ENCODE assay signal across 19 mouse cellular contexts in genomic region chr17:73163597-73163996, GRCm38 (mm10). TPM values are rescaled to one million over a fixed set of nuclear protein-coding genes. Genes with fewer than 3 reads are reported as not detected.
DNase-seq lines count a peak whose midpoint lies in the region; ATAC-seq and TF ChIP-seq lines count a peak whose summit lies in the region.
"Had no signal": no experiment of that assay in that cellular context is flagged by ENCODE, and none has a peak within 500 bp of the region (broad histone marks: within the 10 kb centered on the region; RNA-seq: fewer than 3 reads in every experiment).

No protein-coding gene starts in this region.

- H3K4me3 ChIP-seq in heart, embryonic 16.5 days (ENCODE audit: low read length), result no peak overlapping the region
- no peak overlapping the region for H3K4me3 ChIP-seq in bone marrow, adult 2 months (replicated peaks; ENCODE audit: control insufficient read depth, low read depth, low read length)
- H3K4me3 ChIP-seq in limb, embryonic 10.5 days, result no peak overlapping the region
- H3K4me3 ChIP-seq: forebrain, embryonic 15.5 days; heart, adult 2 months; hindbrain, embryonic 12.5 days; neural tube, embryonic 13.5 days had no signal

- H3K36me3 ChIP-seq in heart, embryonic 16.5 days (ENCODE audit: control insufficient read depth, insufficient read depth), result peaks cover 6% of the 10 kb centered on the region; the same call in 1 of the 2 replicates
- peaks cover 14% of the 10 kb centered on the region for H3K36me3 ChIP-seq in limb, embryonic 10.5 days
- H3K36me3 ChIP-seq: forebrain, embryonic 15.5 days; neural tube, embryonic 13.5 days had no signal

- H3K9ac ChIP-seq in heart, embryonic 16.5 days (ENCODE audit: low read length), result peak overlapping the region; percentile 36; the same call in 1 of the 2 replicates
- H3K9ac ChIP-seq: forebrain, embryonic 15.5 days; hindbrain, embryonic 12.5 days; neural tube, embryonic 13.5 days had no signal

- intact Hi-C loops in heart, postnatal 36 days (cut with DNase I), result no loop called here

- peak overlapping the region; percentile 34; the same call in 1 of the 2 replicates for H3K4me2 ChIP-seq in heart, embryonic 16.5 days (ENCODE audit: low read depth, low read length)
- H3K4me2 ChIP-seq: forebrain, embryonic 15.5 days; hindbrain, embryonic 12.5 days; neural tube, embryonic 13.5 days had no signal

- TF ChIP-seq POLR2A in bone marrow, adult 2 months (IDR thresholded peaks at IDR 0.05; ENCODE audit: borderline replicate concordance, control insufficient read depth, low read depth, low read length), result no peak

- peak overlapping the region; percentile 78 for H3K27ac ChIP-seq in heart, embryonic 16.5 days (ENCODE audit: low read length)
- peak overlapping the region; percentile 45; the same call in 1 of the 2 replicates for H3K27ac ChIP-seq in bone marrow, adult 2 months (ENCODE audit: control insufficient read depth, insufficient read depth, low read depth, low read length, poor library complexity)
- H3K27ac ChIP-seq in limb, embryonic 10.5 days, result no peak overlapping the region
- H3K27ac ChIP-seq: forebrain, embryonic 15.5 days; heart, adult 2 months; hindbrain, embryonic 12.5 days; neural tube, embryonic 13.5 days had no signal

- no peaks in the 10 kb centered on the region for H3K27me3 ChIP-seq in heart, embryonic 16.5 days (ENCODE audit: control insufficient read depth, insufficient read depth, low read length)
- no peaks in the 10 kb centered on the region for H3K27me3 ChIP-seq in limb, embryonic 10.5 days (ENCODE audit: low read depth, poor library complexity, severe bottlenecking)
- H3K27me3 ChIP-seq: forebrain, embryonic 15.5 days; hindbrain, embryonic 12.5 days; neural tube, embryonic 13.5 days had no signal

- DNase-seq in heart, postnatal 36 days, result no peak
- DNase-seq in CD4-positive helper T cell, adult 2 months (ENCODE audit: low read depth, low spot score), result peak; percentile 77
- DNase-seq in thymus, postnatal 14 days, result peak; percentile 60
- no peak for DNase-seq in limb, embryonic 10.5 days (ENCODE audit: low spot score)
- DNase-seq in testis, postnatal 10 days (ENCODE audit: low spot score), result no peak
- DNase-seq: adrenal gland, postnatal 36 days; cerebellum, postnatal 10 days; embryo, embryonic 11 days; heart, adult 2 months; kidney, adult 2 months; kidney, postnatal 25 days; layer of hippocampus, adult 9-11 months; liver; lung, adult 2 months had no signal

- H3K9me3 ChIP-seq in heart, embryonic 16.5 days (replicated peaks; ENCODE audit: control insufficient read depth, low read length), result no peaks in the 10 kb centered on the region
- no peaks in the 10 kb centered on the region for H3K9me3 ChIP-seq in limb, embryonic 10.5 days (replicated peaks)
- H3K9me3 ChIP-seq: forebrain, embryonic 15.5 days; hindbrain, embryonic 12.5 days; neural tube, embryonic 13.5 days had no signal

- WGBS in heart, embryonic 16.5 days, result 21% methylated on average over 3 of the region's 3 CpGs
- WGBS in bone marrow, adult 2 months, result 47% methylated on average over 3 of the region's 3 CpGs
- 63% methylated on average over 3 of the region's 3 CpGs for WGBS in limb, embryonic 10.5 days

- TF ChIP-seq CTCF in bone marrow, adult 2 months (IDR thresholded peaks at IDR 0.05; ENCODE audit: control insufficient read depth, insufficient read depth, low read length), result no peak

- peak; percentile 75 for ATAC-seq in heart, embryonic 16.5 days (replicated peaks; ENCODE audit: extremely low read depth, insufficient read depth, low FRiP score)
- ATAC-seq: forebrain, embryonic 15.5 days had no signal

- H3K4me1 ChIP-seq in heart, embryonic 16.5 days (ENCODE audit: control insufficient read depth, insufficient read depth, low read length), result peaks cover 15% of the 10 kb centered on the region
- H3K4me1 ChIP-seq in bone marrow, adult 2 months (ENCODE audit: control insufficient read depth, insufficient read depth, low read length), result no peaks in the 10 kb centered on the region; the same call in 1 of the 2 replicates
- no peaks in the 10 kb centered on the region for H3K4me1 ChIP-seq in limb, embryonic 10.5 days
- H3K4me1 ChIP-seq: forebrain, embryonic 15.5 days; hindbrain, embryonic 12.5 days; neural tube, embryonic 13.5 days had no signal

RNA-seq across cellular contexts. Expression of gene Lclat1, which starts 55.8 kb away (rescaled TPM):
- polyA plus RNA-seq in heart, embryonic 16.5 days (2015; fragmentation: Nextera tagmentation; extraction: Ambion mirVana), result 39.5 and 49.2 TPM in 2 replicates
- 100 to 1,000 TPM in 1 of 2 experiments, 10 to 100 TPM in 1; 91.4 to 117 TPM for total RNA-seq in heart, postnatal 36 days (2021)
- 2.0 and 3.1 TPM in 2 replicates for polyA plus RNA-seq in bone marrow, adult 2 months (2011; ENCODE audit: insufficient read depth, insufficient read length, low replicate concordance, missing spikeins)
- polyA plus RNA-seq in limb, embryonic 10.5 days (2016; fragmentation: Nextera tagmentation; extraction: Ambion mirVana), result 12.1 and 12.4 TPM in 2 replicates

Comparison
In these comparisons a context has a peak if more than half of its experiments do, and no peak if none do; other contexts are left out.
1. DNase-seq: peak in CD4-positive helper T cell, adult 2 months (single experiment) and thymus, postnatal 14 days (single experiment); none in heart, postnatal 36 days (0 of 2), limb, embryonic 10.5 days (single experiment) and testis, postnatal 10 days (single experiment).